Mouse (Mus musculus) right cerebral cortex, postnatal 25 days (tissue): ENCODE data around the gene Mprip.
"Not testable (repeated sequence)": the region's sequence is repeated elsewhere in the genome, so short reads cannot be mapped to it uniquely, and the experiment has no call there.

Experiments used
- DNase-seq: peaks from one replicate; pipeline ENCODE4 v3.0.0; 2022

Gene Mprip

DNA sequence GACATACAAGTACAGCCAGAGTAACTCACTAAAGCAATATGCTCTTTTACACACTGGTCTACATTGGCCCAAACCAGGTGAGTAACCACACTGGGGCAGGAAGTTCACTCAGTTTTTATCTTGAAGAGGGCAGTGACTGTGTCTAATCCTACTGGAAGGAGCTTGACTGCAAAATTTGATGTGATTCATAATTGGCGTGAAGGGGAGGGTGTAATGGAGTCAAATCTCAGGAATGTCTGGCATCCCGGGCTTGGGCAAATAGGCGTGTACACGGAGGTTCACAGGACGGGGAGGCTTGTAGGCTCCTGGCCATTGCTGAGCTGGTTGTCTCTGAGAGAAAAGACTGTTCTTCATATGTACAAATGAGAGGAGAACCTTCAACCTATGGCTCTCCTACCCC, 5.8 kb upstream of the Mprip start:
- no peak for DNase-seq

DNA sequence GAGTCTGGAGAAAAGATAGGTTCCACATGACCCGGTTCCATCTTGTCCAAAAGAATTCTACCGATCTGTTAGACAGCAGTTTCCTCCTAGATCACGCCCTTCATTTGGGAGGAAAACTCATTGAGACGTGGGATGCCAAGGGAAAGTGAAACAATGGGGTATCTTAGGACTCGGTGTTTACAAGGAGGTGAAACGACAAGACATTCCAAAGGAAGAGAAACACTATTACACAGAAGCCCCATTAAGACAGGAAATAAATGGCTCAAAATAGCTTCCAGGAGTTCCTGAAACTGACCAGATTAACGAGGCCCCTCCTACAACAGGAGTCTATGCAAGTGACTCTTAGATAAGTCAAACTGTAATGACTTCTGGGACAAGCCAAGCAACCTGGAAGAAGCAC, 5.1 kb upstream of the Mprip start:
- no peak for DNase-seq

DNA sequence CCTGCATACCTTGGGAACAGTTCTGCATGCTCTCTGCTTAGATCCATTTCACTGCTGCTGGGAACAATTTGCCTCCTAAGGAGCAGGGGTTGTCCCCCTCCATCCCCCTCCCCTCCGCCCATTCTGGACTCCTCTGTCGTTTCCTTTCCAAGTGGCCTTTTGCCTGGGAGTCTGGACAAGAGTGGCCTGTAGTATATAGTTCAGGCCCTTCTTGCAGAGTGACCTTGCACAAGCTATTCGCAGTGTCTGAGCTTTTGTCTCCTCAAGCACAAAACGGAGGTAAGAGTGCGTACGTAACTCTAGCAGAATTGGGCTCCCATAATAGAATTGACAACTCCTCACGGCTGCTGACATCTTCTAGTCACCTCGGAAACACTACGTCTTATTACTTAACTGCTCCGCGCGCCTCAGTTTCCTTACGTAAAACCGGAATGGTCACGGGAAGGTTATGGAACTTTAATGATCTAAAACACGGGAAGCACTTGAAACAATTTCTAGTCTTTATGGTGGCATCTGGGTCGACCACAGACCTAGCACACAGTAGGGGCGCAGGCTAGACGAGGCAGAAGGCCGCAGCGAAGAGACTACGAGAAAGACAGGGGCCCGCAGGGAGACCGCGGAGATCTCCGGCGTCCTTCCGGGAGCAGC, 620 bp downstream of the Mprip start:
- DNase-seq = no peak

DNA sequence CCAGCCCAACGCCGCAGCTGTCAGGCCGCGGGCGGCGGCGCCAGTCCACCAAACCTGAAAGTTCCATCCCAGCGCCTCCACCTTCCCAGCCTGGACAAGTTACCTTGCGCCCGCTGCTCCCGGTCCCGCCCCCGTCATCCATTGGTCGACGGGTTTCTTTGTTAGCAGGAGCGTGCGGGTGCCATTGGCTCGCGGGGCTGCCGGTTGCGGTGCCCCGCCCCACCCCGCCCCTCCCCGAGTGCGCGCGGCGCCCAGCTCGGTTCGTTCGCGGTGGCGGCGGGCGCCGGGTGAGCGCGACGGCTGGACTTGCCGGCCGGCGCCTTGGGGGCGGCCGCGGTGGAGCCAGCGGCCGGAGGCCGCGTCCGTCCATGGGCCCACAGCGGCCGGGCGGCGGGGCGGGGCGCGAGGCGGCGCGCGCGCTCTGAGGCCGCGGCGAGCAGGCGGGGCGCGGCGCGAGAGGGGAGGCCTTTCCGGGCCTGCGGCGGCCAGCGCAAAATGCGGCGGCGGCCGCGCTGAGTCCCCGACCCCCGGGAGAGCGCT, 1.2 kb downstream of the Mprip start:
- DNase-seq = peak; percentile 96

DNA sequence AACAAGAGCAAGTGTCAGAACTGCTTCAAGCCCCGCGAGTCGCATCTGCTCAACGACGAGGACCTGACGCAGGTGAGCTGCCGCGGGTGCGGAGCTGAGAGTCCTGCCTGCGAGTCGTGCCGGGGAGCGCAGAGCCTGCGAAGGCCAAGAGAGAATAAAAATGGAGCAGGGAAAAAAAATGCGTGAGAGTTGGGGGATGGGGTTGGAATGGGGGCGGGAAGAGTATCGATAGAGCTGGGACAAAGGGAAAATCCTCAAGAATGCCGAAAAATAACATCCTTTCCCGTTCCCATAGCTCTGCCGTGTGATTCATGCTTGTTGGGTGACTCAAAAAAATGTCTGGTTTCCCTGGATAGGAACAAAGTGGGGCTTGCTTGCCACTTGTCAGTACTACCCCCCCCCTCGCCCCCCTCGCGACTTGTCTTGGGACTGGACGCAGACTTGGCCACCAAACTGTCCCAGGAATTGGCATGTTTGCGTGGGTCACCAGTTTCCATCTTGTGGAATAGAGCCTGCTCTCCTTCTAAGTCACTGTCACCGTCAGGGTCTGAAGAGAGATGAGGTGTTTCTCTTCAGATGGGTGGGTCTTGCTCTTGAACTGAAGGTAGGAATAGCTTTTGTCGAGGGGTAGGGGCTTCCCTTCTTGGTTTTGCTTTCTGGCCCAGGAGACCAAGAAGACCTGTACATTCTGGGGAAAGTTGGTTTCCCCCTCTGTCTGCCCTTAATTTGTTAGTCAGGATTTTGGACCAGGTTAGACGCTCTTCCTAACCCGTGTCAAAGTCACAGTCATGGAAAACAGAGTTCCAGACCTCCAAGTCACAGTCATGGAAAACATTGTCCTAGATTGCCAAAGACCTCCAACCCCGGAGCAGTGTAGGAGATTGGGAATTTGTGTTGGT, 2.0 kb downstream of the Mprip start:
- DNase-seq = peak; percentile 36

DNA sequence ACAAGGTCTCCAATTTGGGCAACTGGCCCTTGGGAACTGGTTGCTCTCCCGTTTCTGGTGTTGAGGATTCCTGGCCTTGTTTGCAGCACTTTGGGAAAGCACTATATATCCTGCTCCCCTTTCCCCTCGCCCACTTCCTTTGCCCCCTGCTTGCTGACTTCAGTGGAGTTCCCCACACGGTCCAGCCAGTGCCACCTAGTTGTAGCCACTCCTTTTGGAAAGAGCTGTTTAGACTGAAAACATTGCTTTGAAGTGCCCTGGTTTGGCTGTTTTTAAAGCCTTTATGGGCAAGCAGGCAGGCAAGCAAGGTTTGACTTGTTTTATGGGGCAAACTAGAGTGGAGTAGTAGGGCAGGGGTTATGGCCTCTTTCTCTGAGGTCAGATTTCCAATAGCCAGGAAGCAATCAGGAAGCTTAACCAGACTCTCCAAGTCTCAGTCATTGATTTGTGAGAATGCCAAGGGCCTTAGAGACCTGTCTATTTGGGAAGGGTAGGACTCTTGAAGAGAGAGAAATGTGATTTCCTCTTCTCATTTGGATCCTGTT, 2.7 kb downstream of the Mprip start:
- no peak for DNase-seq

DNA sequence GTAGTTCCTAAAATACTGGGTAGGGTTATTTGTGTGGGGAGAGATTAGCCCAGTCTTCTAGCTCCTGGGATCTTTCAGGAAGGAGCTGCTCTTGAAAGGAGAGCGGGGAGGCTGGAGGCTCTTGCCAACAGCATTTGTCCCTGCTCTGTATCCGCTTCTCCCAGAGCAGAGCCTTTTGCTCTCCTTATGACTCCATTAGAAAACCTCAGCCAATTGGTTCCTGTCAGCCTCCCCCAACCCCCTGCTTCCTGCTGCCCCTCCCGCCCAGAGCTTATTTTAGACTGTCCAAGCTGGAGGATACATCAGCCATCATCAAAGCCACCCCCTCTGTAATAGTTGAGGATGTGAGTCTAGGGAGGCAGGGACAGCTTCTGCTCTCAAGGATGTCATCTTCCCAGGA, 3.7 kb downstream of the Mprip start:
- DNase-seq = peak; percentile 26

DNA sequence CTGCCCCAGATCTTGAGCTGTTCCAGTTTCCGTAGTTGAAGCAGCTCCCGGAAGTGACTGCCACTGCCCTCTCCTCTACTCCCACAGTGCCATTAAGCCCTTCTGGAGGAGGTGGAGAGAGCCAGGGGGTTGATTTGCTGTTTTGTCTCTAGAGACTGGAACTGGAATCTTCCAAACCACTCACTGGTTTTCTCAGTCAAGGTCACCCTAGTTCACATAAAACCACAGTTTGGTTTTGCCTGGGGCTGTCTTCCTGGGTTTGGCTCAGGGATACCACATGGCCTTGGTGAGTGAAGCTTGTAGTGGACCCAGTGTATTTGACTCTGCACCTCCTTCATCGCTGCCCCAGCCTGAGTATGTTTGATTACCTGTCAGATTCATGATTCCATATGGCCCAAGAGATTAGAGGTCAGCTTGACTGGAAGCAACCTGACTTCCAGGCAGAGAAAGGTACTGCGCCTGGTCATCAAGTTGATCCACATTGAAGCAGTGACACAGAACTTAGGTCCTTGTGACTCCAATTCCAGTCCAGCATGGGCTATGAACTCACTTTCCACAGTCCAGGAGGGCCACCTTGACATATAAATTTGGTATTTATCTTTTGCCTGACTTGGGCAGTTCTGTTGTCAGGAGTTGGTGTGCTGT, 10.1 kb downstream of the Mprip start:
- no peak for DNase-seq

DNA sequence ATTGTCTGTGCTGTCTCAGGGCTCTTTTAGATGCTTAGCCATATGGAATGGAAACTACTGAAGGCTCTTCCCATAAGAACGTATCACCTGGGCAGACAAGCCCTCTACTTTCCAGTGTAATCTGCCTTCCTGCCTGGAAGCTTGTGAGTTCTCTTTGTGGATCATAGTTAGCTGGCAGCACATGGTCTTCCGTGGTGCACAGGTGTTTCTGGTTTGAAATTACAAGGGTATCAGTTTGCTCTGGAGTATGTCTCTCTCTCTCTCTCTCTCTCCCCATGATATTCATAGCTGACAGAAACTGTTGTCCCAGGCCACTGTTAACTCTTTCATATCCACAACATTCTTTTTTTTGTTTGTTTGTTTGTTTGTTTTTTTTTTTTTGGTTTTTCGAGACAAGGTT, 12.9 kb downstream of the Mprip start:
- no peak for DNase-seq

DNA sequence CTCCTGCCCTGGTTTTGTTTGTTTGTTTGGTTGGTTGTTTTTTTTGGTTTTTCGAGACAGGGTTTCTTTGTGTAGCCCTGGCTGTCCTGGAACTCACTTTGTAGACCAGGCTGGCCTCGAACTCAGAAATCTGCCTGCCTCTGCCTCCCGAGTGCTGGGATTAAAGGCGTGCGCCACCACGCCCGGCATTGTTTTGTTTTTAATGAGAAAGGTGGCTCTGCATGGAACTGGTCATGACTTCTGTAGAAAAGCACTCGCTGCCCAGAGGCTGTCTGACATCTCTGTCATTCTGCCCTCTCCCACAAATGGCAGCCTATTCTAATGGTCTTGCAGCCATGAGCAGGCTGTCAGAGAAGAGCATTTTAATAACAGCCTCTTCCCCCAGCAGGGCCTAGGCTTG, 13.6 kb downstream of the Mprip start:
- not testable (repeated sequence) for DNase-seq

DNA sequence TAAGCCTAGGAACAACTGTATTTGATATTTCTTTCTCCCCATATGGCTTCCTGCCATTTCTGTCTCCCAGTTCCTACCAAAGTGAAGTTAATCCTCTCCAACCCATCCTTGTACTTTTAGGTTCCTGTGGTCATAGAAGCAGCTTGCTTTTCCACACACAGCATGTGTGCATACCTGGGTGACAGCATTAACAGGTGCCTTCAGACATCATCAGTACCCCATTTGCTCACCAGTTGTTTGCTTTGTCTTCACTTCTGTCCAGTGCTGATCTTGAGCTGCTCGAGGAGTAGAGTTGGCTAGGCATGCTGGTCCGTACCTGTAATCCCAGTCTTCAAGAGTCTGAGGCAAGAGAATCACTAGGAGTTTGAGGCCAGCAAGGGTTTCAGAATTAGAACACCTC, 16.7 kb downstream of the Mprip start:
- DNase-seq = no peak

DNA sequence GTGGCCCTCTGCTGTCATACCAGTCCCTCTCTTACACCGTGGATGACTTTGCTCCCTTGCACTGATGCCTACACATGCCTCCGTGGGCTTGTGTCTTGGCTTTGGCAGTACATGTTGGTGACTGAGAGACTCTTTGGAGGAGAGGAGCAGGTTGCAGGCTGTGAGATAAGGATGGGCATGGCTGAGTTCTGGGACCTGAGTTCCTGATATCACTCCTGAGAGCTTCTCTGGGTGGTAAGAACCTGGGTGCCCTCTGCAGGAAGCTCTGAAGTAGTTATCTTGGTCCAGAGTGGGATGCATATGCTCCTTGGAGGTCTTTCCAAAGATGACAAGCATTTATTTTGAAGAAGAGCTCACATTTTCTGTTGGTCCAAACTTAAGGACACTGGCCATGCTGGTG, 17.6 kb downstream of the Mprip start:
- no peak for DNase-seq

DNA sequence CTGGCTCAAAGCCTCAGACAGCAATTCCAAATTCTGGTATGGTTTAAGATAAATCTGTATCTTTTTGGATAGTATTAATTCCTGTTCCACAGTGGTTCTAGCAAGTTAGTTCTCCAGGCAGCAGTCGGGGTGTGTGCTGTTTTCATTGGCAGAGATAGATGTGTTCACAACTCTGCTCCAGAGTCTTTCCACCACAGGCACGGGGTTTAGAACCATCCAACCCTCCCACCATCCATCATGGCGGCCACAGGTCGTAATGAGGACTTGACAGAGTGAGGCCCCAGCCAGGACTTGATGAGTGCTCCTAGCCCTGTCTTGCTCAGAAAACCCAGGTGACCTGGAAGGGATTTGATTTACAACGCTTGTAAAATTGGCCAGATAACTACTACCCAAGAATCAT, 19.0 kb downstream of the Mprip start:
- DNase-seq = no peak

DNA sequence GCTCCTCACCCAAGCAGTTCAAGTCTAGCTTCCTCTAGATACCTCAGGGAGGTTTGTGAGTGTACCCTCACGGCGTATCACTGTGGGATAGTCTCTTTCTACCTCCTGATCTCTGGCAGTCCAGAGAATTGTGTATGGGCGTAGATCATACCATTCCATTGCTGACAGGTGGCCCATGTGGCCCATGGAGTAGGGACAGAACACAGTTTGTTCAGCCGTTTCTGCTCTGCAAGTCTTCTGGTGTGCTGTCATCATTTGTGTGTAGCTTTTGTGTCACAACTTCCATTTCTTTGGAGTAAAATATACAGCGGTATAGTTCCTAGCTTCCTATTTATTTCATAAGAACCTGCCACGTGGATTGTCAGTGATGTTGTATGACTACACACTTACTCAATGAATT, 23.9 kb downstream of the Mprip start:
- no peak for DNase-seq

DNA sequence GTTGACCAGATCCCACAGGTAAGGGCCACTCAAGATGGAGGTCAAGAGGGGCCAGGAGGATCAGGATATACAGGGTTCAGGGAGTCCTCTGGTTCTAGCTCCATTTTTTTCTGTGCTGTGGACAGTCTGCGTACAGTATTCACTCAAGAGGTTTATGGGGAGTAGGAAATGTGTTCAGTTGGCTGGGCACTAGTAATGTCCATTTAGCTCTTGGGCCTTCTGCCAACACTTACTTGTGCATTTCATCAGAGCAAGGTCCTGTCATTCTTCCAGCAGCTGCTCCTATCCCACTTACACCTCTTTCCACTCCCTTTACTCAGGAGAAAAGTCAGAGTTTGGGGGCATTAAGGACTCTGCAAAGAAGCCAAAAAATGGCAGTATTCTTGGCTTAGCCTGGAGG, 33.4 kb downstream of the Mprip start:
- no peak for DNase-seq

DNA sequence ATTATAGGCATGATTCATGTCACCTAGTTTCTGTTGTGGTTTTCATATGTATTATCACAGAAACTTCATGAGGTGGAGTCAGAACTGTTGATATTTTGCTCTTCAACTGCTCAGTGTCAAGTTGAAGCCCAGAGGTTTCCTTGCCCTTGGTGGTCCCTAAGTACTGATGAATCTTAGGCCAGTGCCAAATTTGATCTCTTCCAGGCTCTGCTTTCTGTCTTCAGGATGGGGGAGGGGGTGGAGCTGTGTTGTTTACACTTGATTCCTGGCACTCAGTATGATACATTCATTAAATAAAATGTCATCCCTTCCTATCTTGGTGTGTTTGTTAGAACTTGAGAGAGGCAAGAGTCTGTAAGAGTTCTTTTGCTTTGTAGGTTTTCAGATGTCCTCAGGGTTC, 34.4 kb downstream of the Mprip start:
- no peak for DNase-seq

DNA sequence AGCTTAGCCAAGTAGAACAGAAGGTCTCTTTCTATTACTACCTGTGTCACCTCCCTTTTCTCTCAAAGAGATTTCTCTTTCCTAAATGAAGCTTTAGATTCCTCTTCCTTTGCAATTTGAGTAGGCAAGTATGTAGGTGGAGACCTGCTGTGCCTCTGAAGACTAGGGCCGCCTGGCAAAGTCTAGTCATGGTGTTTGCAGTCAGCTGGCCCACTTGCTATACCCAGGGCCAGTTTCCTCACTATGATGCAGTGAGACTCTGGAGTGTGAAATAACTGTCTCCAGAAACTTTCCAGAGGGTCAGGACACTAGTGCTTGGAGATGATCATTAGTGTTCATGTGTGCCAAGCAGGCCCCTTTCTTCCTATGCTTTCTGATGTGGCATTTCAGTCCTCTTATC, 36.5 kb downstream of the Mprip start:
- no peak for DNase-seq

DNA sequence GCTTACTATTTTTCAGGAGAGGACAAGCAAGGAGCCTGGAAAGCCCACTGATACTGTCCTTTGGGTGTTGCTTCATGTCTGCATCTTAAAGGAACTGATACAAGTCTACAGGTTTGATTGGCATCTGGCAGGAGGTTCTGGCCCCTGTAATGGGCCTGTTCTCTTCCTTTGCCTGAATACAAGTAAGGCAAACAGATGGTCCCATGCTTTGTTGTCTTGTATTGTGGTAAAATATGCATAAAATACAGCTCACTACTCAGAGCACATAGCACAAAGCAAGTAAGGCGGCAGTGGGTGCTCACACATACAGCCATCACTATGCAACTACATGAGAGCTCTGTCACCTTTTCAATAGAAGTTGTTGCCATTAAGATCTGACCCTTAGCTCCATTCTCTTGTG, 39.7 kb downstream of the Mprip start:
- no peak for DNase-seq

DNA sequence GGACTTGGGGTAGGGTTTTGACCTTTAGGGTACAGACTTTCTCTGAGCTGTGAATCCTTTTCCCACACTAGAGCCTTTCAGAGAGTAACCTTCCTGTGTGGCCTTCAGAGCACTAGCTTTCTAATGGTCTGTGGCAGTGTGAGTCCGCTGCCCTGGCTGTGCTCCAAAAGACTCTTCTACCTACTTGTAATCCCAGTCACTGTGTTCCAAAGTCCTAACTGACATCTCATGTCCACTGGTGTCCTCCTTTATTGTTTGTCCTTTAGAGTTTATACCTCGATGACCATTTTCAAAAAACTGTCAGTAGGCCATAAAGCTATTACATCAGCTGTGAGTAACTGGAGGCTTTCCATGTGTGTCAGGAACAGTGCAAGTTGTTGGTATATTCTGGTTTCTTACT, 44.0 kb downstream of the Mprip start:
- no peak for DNase-seq

DNA sequence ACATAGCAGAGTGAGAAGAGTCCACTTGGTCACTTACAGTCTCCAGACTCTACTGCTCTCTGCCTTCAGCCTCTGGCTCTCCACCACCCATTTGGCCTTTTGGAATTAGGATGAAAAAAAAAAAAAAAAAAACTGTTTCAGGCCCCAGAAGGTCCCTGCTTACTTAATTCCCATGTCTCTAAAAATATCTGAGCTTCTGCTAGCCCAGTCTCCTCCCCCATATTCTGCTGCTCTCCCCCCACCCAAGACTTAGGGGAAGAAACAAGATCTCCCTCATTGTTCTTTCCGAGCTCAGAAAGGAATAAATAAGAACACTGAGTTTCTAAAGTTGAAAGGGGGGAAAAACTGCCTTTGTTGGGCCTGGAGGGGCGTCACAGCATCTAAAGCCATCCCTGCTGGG, 46.4 kb downstream of the Mprip start:
- no peak for DNase-seq

DNA sequence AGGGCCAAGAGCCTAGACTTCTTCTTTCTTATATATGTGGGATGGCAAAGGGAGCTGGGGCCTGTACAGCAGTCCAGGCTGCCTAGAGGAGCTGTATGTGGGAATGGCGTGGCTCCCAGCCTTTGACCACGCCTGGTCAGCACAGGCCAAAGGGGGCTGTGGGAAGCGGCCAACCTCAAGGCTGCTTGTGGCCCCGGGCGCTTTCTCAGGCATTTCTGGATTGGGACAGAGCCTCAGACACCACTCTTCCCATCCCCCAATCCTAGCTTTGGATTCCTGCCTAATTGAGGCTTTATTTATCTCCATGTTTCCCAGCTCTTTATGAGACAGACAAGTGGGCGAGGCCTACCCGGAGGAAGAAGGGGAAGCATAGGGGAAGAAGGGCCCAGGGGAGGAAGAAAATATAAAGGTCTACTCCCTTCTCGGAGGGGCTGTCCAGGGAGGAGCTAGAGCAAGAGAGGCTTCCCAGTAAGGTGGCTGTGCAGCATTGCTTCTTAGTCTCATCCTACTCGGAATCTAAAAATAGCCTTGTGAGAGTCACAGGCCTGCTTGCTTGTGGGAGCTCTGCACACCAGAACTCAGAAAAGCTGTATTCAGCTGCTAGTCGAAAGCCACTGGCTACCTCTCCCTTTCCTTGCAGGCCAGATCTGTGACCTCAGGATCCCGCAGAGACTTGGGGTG, 47.0 kb downstream of the Mprip start:
- DNase-seq = peak; percentile 70

DNA sequence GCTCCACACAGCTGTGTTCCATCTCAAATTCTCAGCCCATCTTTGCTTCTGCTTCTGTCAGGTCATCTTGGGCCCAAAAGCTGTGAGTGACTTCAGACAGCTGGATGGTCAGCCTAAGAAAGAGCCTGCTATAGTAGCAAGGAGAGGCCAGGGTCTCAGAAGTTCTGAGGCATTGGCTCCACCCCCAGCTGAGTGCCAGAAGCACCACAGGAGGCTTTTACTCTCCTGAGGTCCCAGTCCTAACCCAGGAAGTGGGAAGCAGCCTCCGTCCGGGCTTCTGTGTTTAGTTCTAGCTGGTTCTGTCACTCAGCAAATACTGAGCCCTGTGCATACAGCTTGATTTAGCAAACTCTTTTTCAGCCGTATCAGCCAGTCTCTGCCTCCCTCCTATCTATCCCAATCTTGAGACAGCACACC, 54.3 kb downstream of the Mprip start:
- DNase-seq = no peak

DNA sequence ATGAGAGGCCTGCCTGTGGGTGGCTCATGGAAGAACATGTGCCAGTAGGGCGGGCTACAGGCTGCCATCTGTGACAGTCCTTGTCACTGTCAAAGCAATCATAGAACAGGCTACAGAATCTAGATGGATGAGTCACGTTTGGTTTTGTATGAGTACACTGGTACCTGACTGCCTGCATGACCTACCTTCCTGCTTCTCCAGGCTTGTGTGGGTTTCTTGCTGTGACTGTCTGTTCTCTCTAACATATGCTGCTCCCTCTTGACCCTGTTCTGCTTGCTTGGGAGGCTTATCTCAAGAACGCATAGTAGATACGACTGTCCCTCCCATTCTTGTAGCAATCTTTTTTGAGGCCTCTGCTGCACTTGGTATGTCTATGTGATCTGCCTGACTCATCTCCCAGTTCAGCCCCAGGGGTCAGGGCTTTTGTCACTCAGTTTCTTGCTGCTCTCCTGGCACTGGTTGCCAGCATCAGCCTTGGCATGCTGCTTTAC, 56.7 kb downstream of the Mprip start:
- no peak for DNase-seq
